Mouse (Mus musculus): ENCODE results near the gene Hck. TPM values are rescaled to one million over a fixed set of nuclear protein-coding genes. Genes with fewer than 3 reads are reported as not detected.
A peak's percentile ranks its signal among the peaks of the same experiment; 100 is the strongest.

The Hck gene
- polyA plus RNA-seq (2016; fragmentation: Nextera tagmentation; extraction: Ambion mirVana): 2.9 and 3.5 TPM in 2 replicates

GRCm38 (mm10) chr2:153108313-153109264 is at the start of gene Hck:
Hck (plus strand) TSS chr2:153108468.
- no peak within 1 kb of the TSS for H3K27ac ChIP-seq
- peaks cover 14% of the 10 kb centered on the region for H3K4me1 ChIP-seq
- peak within 1 kb of the TSS; percentile 39 for H3K4me3 ChIP-seq
- H3K9ac ChIP-seq: peak within 1 kb of the TSS; percentile 35; the same call in 1 of the 2 replicates
- H3K9me3 ChIP-seq (replicated peaks): no peaks in the 10 kb centered on the region
- WGBS: 4% methylated on average over 51 of the region's 52 CpGs
- no peaks in the 10 kb centered on the region for H3K36me3 ChIP-seq
- peak; percentile 46 for ATAC-seq (ENCODE audit: low FRiP score)
- H3K27me3 ChIP-seq: peaks cover 57% of the 10 kb centered on the region
- H3K4me2 ChIP-seq (replicated peaks): peak within 1 kb of the TSS; percentile 82

- WGBS: 86% methylated on average over 7 of the region's 7 CpGs
- Histone ChIP-seq H3K9me3 (replicated peaks) (no peaks in the 10 kb centered on the region), H3K27ac (no peak overlapping the region), H3K9ac (no peak overlapping the region), H3K36me3 (peaks cover under 1% of the 10 kb centered on the region), H3K4me1 (no peaks in the 10 kb centered on the region), H3K4me2 (replicated peaks) (no peak overlapping the region), H3K27me3 (no peaks in the 10 kb centered on the region; the same call in 1 of the 2 replicates), H3K4me3 (no peak overlapping the region)
- no peak for ATAC-seq (ENCODE audit: low FRiP score)
Observed at GRCm38 (mm10) chr2:153060216-153060615, 48.1 kb upstream of the Hck start.

- Histone ChIP-seq H3K27ac (no peak overlapping the region), H3K4me1 (no peaks in the 10 kb centered on the region), H3K4me3 (no peak overlapping the region), H3K9me3 (replicated peaks) (no peaks in the 10 kb centered on the region), H3K4me2 (replicated peaks) (no peak overlapping the region), H3K9ac (no peak overlapping the region), H3K36me3 (no peaks in the 10 kb centered on the region), H3K27me3 (peaks cover 19% of the 10 kb centered on the region)
- ATAC-seq (ENCODE audit: low FRiP score): no peak
- WGBS: 62% methylated on average over 3 of the region's 3 CpGs
Observed at GRCm38 (mm10) chr2:153063394-153063793, 44.9 kb upstream of the Hck start.

GRCm38 (mm10) chr2:153064190-153064970 is 43.9 kb upstream of the Hck start:
- H3K36me3 ChIP-seq: no peaks in the 10 kb centered on the region
- H3K4me3 ChIP-seq: no peak overlapping the region
- no peaks in the 10 kb centered on the region for H3K4me1 ChIP-seq
- H3K27ac ChIP-seq: no peak overlapping the region
- no peak for ATAC-seq (ENCODE audit: low FRiP score)
- no peak overlapping the region for H3K9ac ChIP-seq
- H3K27me3 ChIP-seq: peaks cover 27% of the 10 kb centered on the region
- H3K4me2 ChIP-seq (replicated peaks): no peak overlapping the region
- no peaks in the 10 kb centered on the region for H3K9me3 ChIP-seq (replicated peaks)
- WGBS: 80% methylated on average over 9 of the region's 9 CpGs

- Histone ChIP-seq H3K4me2 (replicated peaks) (no peak within 1 kb of the TSS), H3K27ac (no peak within 1 kb of the TSS), H3K9me3 (replicated peaks) (no peaks in the 10 kb centered on the region), H3K27me3 (peaks cover 42% of the 10 kb centered on the region), H3K4me3 (no peak within 1 kb of the TSS), H3K4me1 (no peaks in the 10 kb centered on the region), H3K9ac (no peak within 1 kb of the TSS), H3K36me3 (no peaks in the 10 kb centered on the region)
- ATAC-seq (ENCODE audit: low FRiP score): no peak
- WGBS: 54% methylated on average over 12 of the region's 12 CpGs
Observed at GRCm38 (mm10) chr2:153065747-153066508, 42.3 kb upstream of the Hck start, which contains the start of gene Ccm2l. Ccm2l (plus strand) TSS chr2:153065955.

GRCm38 (mm10) chr2:153066991-153067390 is 41.3 kb upstream of the Hck start:
- Histone ChIP-seq H3K4me2 (replicated peaks) (no peak overlapping the region), H3K27me3 (peaks cover 53% of the 10 kb centered on the region), H3K4me1 (peaks cover 6% of the 10 kb centered on the region), H3K27ac (no peak overlapping the region), H3K36me3 (no peaks in the 10 kb centered on the region), H3K9me3 (replicated peaks) (no peaks in the 10 kb centered on the region), H3K4me3 (no peak overlapping the region), H3K9ac (no peak overlapping the region)
- ATAC-seq (ENCODE audit: low FRiP score): no peak
- 46% methylated on average over 6 of the region's 6 CpGs for whole genome bisulfite sequencing

GRCm38 (mm10) chr2:153070762-153071490 is 37.3 kb upstream of the Hck start:
- H3K36me3 ChIP-seq: no peaks in the 10 kb centered on the region
- 0 out of 2 replicates have a peak, but pooled peaks have one; percentile 10 for ATAC-seq (ENCODE audit: low FRiP score)
- H3K4me1 ChIP-seq: peaks cover 8% of the 10 kb centered on the region
- 8% methylated on average over 23 of the region's 23 CpGs for WGBS
- no peak overlapping the region for H3K9ac ChIP-seq
- no peaks in the 10 kb centered on the region for H3K9me3 ChIP-seq (replicated peaks)
- H3K4me3 ChIP-seq: no peak overlapping the region
- peak overlapping the region; percentile 60; the same call in 1 of the 2 replicates for H3K4me2 ChIP-seq (replicated peaks)
- peaks cover 80% of the 10 kb centered on the region for H3K27me3 ChIP-seq
- no peak overlapping the region for H3K27ac ChIP-seq

GRCm38 (mm10) chr2:153071491-153072184 is 36.6 kb upstream of the Hck start:
- Histone ChIP-seq H3K27ac (no peak overlapping the region; the same call in 1 of the 2 replicates), H3K4me2 (replicated peaks) (peak overlapping the region; percentile 60), H3K27me3 (peaks cover 74% of the 10 kb centered on the region), H3K9ac (peak overlapping the region; percentile 46), H3K4me3 (peak overlapping the region; percentile 33), H3K9me3 (replicated peaks) (no peaks in the 10 kb centered on the region), H3K4me1 (peaks cover 12% of the 10 kb centered on the region), H3K36me3 (no peaks in the 10 kb centered on the region)
- peak; percentile 67 for ATAC-seq (ENCODE audit: low FRiP score)
- 3% methylated on average over 51 of the region's 67 CpGs for WGBS

GRCm38 (mm10) chr2:153074651-153075050 is 33.6 kb upstream of the Hck start:
- Histone ChIP-seq H3K9me3 (replicated peaks) (no peaks in the 10 kb centered on the region), H3K9ac (no peak overlapping the region), H3K27me3 (peaks cover 53% of the 10 kb centered on the region), H3K4me2 (replicated peaks) (no peak overlapping the region), H3K4me3 (no peak overlapping the region), H3K27ac (no peak overlapping the region), H3K36me3 (no peaks in the 10 kb centered on the region), H3K4me1 (peaks cover 12% of the 10 kb centered on the region)
- WGBS: 87% methylated on average over 10 of the region's 10 CpGs
- no peak for ATAC-seq (ENCODE audit: low FRiP score)

GRCm38 (mm10) chr2:153075961-153076360 is 32.3 kb upstream of the Hck start:
- no peak for ATAC-seq (ENCODE audit: low FRiP score)
- no peak overlapping the region for H3K27ac ChIP-seq

More at GRCm38 (mm10) chr2:153075961-153076360, 32.3 kb upstream of the Hck start:
- WGBS: 56% methylated on average over 2 of the region's 2 CpGs
- no peak overlapping the region for H3K4me3 ChIP-seq
- no peak overlapping the region for H3K9ac ChIP-seq
- H3K4me2 ChIP-seq (replicated peaks): no peak overlapping the region
- no peaks in the 10 kb centered on the region for H3K36me3 ChIP-seq
- peaks cover 40% of the 10 kb centered on the region for H3K27me3 ChIP-seq
- peaks cover 12% of the 10 kb centered on the region for H3K4me1 ChIP-seq
- no peaks in the 10 kb centered on the region for H3K9me3 ChIP-seq (replicated peaks)
